Mouse (Mus musculus): ENCODE measurements at regions not wholly inside any gene's neighbourhood (a gene's known extent, or its start where the extent isn't known, plus 50 kb on each side); places are given as distances from the start of the nearest gene placed in this dataset.

DNA sequence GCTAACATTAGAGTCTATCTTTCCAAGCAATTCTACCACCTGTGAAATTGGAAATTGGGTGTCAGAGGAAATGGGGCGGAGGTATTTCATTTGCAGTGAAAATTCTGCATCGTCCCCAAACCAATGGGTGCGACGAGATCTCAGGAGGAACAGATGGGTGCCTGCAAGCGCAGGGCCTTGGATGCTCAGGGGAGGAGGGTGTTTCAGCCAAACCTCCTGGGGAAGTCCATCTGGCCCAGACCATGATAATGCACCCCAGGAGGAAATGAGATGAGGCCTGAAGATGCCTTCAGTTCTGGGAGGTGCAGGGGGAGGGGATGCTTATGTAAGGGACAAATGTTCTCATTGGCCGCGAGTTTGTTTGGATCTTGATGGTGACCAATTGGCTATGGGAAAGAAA lies 205.9 kb upstream of the Dynlrb2 start:
- DNase-seq (ENCODE audit: low spot score in 2 of 2) = no peak

DNA sequence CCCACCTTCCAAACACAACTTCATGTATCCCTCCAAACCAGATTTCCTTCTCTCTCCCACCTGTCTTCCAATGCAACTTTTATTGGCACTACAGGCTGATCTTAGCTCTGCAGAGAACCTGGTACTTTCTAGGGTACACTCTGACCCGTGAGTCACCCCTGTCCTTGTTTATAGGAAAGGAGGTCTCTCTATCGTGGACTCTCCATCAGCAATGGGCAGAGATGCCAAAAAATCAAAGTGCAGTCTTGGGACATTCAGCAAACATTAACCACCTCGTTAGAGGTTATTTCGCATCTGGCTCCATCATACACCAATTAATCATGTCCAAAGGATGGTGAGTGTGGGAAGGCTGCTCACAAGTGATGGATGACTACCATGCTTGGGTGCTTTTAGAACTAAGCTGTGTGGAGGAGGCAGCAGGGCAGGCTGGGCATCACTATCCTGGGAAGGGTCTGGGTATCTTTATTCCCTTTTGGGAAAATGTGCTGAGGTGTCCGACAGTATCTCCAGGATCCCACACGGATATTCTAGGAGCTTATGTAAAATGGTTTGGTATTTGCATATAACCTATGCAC lies 214.0 kb upstream of the Dynlrb2 start:
- DNase-seq (ENCODE audit: low spot score in 2 of 2) = no peak

DNA sequence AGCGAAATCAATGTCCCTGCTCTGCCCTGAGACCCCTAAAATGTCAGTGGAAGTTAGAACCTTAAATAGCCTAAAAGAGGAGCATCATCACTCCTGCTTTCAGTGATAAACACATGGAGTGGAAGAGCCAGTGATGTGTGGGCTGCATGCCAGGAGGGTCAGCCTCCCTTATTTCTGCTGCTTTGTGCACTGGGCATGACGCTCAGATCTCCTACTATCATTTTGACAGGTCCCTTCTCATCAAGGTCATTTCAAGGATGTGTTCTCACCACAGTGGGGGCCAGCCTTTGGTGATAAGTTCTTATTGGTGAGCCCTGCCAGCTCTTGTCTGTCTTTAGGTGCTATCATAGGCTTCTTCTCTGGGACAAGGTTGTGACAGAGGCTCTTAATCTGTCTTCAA lies 215.5 kb upstream of the Dynlrb2 start:
- DNase-seq (ENCODE audit: low spot score in 2 of 2) = no peak

DNA sequence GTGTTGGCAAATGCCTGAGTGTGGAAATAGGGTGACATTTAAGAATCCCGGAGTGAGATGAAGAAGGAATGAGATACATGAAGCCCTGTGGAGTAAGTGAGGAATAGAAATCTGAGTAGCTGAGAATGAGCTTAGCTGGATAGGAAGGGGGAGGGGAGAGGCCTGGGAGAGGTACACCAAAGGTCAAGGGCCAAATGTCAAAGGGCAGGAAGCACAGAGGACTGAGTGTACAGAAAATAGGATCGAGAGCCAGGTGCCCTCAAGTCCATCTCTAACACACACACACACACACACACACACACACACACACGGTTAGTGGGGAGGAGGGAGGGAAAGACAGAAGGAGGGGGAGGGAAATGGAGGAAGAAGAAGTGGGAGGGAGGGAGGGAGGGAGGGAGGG lies 220.8 kb upstream of the Dynlrb2 start:
- no peak for DNase-seq (ENCODE audit: low spot score in 2 of 2)

DNA sequence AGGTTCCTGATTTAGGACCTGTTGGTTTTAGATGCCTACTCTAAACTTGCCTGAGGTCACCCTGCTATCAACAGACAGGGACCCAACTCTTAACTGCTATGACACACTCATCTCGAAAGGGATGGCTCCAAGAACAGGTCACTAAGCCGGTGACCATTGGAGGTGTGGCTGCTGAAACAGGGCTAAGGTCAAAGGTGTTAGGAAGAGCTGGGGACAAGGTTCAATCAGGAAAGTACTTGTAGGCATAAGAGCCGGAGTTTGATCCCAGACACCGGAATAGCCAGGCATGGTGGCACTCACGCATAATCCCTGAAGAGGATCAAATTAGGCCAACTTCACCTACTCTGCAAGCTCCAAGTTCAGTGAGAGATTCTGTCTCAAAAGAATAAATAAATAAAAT lies 222.4 kb upstream of the Dynlrb2 start:
- no peak for DNase-seq (ENCODE audit: low spot score in 2 of 2)

DNA sequence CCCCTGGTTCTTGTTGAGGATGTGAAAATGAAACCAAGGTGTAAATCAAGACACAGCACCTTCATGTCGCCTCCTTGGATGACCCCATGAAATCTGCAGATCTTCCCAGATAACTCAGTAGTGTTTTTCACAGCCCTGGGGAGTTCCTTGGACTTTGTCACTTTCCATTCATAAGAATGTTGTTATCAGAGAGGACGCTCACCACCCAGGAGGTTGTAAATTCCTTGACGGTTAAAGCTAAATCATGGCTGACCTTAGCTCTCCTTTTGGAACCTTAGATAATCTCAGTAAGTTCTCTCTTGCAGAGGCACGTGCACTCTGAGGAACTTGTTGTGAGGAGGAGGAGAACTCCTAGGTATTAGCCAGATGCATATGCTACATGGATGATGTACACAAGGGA lies 229.8 kb upstream of the Dynlrb2 start:
- DNase-seq (ENCODE audit: low spot score in 2 of 2) = no peak

DNA sequence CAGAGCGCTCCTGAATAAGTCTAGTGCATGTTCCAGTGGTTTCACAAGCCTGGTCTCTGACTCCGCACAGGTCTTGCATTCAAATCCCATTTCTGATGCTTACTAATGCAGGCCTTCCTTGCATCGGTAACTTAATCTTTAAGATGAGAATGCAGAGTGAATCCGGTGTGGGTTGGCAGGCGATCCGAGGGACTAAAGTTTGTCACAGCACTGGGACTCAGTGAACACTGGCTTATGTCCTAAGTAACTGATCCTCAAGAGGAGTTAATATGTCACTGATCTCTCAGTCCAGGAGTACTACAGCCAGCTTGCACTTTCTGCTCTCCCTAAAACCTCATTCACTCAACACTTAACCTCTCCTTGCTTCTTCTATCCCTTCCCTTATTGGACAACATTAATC lies 233.5 kb upstream of the Dynlrb2 start:
- DNase-seq (ENCODE audit: low spot score in 2 of 2) = no peak

DNA sequence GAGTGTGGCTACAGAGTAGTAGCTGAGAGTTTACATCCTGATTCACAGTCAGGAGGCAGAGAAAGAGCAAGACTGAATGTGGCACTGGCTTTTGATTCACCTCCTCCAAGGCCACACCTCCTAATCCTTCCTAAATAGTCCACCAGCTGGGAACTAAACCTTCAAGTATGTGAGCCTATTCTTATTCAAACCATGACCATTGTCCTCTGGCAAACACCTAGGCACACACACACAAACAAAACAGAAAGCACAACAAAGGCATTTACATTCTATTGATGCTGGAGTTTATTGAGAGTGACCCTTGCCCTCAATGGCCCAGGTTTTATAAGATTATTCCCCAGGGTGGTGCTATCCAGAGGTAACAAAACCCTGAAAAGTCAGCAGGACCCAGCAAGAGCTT lies 235.4 kb upstream of the Dynlrb2 start:
- DNase-seq (ENCODE audit: low spot score in 2 of 2) = no peak

DNA sequence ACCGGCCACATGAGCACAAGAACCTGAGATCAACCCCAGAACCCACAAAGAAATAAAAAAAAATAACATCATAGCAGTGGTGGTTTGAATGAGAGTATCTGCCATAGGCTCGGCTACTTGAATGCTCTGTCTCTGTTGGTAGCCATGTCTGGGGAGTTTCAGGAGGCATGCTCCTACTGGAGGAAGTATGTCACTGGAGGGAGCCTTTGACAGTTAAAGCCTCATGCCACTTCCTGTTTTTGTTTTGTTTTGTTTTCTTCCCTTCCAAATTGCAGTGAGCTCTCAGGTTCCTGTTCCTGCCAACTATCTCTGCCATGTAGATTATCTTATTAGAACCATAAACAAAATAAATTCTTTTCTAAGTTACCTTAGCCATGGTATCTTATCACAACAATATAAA lies 236.1 kb upstream of the Dynlrb2 start:
- DNase-seq (ENCODE audit: low spot score in 2 of 2) = no peak

DNA sequence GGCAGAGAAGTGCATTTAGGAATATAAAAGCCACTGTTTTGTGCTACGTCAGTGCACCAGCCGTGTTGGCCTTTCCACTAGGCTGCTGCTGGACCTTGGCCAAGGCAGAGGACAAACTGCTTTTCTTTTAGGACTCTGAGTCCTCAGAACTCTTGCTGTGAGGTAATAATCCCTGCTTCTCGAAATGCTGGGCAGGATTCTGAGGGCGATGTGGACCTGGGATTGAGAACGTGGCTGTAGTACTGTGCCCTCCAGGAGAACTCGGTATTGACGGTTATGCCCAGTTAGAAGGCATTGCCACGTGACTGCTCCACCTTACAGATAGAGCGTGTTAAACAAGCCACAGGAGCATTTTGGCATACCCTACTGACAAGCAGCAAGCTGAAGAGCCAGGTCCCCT lies 236.6 kb upstream of the Dynlrb2 start:
- no peak for DNase-seq (ENCODE audit: low spot score in 2 of 2)

DNA sequence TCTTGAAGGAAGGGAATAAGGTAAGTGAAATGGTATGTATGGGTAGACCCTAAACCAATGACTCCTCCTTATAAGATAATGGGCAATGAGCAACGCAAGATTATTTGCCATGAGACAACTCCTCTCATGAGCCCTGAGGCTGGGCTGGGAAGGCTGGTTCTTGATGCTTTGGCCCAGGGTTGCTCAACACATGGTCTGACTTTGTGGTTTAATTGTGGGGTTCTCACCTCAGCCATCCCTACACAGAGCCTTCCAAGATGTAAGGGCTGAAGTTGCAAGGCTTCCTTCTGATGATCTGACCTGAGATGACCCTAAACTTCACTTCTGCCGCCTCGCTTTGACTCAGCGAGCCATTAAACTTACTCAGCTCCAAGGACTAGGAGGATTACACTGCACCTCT lies 237.8 kb upstream of the Dynlrb2 start:
- DNase-seq (ENCODE audit: low spot score in 2 of 2) = no peak

DNA sequence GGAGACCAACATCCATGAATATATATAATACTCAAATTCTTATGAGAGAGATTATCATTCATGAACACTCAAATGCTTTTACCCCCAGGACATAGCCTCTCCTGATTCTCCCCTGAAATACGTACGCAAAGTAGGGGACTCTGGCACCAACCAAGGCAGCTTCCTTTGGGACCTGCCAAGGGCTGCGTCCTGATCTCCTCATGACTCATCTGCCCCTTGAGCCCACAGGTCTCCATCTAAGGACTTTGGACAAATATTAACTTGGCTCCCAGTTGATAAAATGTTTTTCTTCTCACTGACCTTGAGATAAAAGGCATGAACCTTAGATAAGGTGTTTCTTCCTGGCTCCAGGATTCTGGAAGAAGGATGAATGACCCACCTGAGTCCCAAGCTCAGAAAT lies 239.2 kb upstream of the Dynlrb2 start:
- DNase-seq (ENCODE audit: low spot score in 2 of 2) = no peak

DNA sequence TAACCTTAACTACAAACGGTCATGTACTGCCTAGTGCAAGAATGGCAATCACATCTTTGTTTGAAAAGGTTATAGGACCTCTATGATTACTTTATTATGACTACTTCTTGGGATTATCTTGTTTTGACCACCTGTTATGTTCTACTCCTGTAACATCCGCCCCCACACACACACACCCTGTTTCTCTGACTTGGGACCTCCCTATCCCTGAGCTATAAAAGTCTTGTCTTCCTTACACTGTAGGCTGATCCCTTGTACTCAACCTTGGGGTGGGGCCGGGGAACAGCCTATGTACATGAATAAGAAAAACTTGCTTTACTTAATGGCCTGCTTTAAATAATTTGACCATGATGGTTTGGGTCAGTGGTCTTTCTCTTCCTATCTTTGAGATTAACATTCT lies 240.7 kb upstream of the Dynlrb2 start:
- no peak for DNase-seq (ENCODE audit: low spot score in 2 of 2)

DNA sequence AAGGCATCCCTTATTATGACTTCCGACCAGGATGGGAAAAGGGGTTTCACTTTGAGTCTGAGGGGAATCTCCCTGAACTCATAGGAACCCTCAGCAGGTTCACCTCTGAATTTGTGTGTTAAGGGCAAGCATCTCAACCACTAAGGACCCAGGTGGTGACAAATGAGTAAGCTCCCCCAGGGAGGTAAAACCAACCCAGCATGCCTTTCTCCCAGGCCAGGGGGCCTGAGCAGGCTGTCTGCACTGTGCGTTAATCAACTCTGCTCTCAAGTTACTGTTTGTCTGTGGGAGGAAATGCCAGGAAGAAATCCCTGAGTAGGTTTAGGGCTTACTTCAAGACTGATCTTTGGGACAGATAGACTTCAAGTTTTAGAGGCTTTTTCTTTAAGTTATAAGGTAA lies 243.5 kb upstream of the Dynlrb2 start:
- no peak for DNase-seq (ENCODE audit: low spot score in 2 of 2)

DNA sequence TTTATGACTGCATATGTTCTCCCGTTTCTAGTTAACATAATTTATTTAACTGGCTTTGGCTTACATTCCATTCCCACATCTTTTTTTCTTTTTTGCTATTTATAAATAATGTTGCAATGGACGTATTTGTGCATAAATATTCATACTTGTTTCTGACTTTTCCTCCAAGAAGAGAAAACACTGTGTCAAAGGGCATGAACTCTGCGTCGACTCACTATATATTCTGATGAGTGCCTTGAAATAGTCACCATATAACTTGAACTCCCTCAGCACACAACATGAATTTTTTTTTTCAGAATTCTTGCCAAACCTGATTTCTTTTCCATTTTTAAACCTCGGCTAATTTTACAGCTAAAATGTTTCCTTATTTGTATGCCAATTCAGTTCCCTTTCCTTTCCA lies 249.4 kb upstream of the Dynlrb2 start:
- no peak for DNase-seq (ENCODE audit: low spot score in 2 of 2)

DNA sequence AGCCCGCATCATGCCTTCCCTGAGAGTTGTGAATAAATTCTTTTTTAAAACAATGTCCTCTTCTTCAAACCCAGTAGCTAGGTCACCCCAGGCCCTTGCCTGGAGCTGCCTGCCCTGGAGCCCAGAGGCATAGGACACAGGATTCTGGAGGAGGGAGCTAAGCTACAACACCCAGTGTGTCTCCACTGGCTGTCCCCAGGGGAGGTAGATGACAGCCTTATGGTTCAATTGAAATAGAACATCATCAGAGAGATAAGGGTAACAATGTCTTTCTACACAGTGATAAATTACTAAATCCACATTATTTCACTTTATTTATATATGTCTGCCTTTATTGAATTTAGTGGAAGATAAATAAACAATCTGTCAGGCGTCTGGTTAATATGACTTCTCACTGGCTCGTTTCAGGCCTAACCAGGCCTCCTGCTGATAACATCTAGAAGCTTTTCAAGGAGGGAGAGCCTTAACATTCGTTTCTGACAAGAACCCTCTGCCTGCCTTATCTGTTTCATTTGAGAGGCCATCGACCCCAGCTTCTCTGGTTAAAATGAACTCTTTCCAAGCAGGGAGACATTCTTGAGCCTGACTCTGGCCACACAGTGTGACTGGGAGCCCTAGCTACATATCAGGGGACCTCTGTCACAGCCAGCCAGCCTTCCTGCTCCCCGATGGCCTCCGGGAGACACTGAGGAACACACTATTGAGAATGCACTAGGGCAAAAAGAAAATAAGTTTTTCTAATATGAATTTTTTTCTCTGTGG lies 252.1 kb upstream of the Dynlrb2 start:
- no peak for DNase-seq (ENCODE audit: low spot score in 2 of 2)

DNA sequence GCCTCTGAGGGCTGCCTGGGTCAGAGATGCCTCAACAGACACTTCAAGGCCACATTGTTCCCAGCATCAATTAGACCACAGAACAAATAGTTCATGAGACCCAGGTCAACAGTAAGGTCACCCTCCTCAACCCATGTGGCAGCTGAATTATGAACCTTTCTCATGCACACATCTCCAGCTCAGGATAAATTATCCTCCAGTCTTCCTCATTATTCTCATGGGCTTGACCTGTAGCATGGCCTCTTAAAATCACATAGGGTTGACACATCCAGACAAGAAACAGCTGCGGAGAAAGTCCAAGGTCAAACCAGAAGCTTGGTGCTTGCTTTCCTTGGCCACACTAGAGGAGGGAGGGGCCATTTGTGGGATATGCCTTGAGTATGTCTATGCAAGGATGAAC lies 256.4 kb upstream of the Dynlrb2 start:
- no peak for DNase-seq (ENCODE audit: low spot score in 2 of 2)

DNA sequence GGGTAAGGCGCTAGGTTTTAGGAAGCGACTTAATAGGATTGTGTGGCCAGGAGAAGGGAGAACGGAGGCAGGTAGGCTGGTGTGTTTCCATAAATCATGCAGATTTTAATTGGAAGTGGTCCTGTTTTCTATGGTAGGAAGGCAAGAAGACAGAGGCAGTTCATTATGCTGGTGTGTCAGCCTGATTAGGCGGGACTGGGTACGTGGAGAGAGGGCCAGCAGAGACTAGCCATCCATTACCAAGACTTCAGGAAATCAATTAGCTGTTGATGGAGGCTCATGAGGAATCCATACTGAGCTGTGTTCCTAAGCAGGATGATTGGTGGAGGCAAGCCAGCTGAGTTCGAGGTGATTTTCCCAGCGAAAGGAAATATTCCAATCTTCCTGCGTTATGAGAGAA lies 261.3 kb upstream of the Dynlrb2 start:
- no peak for DNase-seq (ENCODE audit: low spot score in 2 of 2)

DNA sequence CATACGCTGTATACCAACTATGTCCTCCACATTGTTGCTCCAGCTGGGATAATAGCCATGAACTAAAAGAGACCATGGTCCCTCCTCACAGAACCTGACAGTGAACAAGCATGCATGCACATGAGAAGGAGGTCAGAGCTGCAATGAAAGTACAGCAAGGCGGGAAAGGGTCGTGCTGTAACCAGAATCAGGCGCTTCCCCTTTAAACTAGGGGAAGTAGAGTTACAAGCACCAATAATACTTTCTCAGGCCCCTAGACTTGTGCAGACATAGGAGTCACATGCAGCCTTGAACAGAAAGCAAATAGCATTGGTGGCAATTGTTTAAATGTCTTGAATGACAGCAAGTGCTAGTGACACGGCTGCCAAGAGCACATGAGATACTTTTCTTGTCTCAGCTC lies 261.8 kb upstream of the Dynlrb2 start:
- no peak for DNase-seq (ENCODE audit: low spot score in 2 of 2)

DNA sequence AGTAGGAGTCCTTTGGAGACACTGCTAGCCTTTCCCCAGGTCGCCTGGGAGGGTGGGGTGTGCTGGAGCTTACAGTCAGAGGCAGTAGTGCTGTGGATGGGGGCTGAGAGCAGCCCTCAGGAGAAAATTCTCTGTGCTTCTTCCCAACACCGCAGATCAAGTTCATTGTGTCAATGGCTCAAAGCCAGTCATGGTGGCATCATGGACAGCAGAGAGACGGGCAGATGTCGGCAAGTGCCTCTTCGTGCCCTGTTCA lies 262.9 kb upstream of the Dynlrb2 start:
- DNase-seq (ENCODE audit: low spot score in 2 of 2) = no peak

DNA sequence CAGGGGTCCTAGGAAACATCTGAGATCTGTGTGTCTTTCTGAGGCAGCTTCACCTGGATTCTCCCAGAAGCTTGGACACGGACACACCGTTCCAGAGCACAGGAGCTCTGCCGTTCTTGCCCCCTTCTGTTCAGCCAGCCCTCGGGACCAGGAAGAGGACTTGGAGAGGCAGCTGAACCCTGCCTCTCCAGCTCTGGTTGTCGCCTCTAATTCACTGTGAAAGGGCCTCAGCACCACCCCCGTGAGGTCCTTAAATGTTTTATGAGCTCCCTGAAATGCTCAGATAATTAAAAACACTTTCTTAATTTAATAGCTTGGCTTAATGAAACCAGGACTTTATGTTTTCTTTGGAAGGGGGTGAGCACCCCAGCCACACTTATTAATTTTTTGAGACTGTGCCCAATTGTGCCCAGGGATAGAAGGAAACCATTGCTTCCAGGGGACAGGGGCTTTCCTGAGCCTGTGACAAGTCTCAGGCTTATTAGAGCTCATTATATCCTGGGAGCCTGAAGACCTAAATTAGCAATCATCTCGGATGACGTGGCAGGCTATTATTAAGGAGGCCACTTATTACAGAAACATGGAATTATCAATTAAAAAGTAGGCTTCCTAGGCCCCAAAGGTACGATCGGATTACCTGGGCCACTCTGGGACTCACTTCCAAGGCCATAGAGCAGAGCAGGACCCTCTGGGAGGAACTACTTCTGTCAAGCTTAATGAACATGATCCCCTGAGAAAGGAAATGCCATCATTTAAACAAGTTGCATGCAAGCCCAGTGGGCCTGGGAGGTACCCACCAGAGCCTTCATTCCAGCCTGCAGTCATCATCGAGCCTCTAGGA lies 263.4 kb upstream of the Dynlrb2 start:
- DNase-seq (ENCODE audit: low spot score in 2 of 2) = no peak

DNA sequence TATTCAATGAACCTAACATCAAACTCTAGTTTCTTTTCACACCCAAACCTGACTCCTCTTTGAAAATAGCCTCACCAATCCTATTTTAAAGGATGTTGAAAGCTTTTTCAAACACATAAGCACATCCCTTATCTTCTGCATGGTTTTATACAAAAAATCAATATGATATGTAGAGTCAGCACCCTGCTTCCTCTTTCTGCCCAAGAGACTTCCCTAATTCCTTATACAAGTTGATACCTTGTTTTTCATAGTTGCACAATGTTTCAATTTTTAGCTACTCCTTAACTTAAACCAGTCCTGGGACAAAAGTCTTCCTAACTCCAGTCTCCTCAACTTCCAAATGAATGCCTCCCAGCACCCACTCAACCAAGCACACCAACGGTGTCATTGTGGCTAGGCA lies 266.1 kb upstream of the Dynlrb2 start:
- no peak for DNase-seq (ENCODE audit: low spot score in 2 of 2)

DNA sequence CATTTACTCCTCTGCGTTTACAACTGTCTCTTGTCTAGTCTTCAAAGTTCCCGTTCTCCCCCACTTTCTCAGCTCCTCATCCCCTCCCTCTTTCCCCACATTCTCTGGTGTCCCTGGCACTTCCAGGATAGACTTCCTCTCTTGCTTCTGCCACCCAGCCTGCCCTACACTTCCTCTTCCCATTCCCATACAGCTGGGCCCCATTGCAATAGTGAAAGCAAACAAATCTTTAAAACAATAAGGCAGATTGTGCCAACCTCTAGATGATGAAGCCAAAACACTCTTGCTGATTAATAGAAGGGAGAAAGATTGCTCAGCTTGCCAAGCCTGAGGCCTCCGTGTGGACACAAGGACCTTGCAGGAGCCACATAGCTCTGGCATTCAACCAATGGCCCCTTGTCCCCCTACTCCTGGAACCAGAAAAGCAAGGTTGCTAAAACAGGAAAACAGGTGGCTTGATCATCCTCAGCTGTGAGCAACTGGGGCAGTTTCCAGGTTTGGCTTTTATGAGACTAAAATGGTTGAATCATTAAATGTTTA lies 267.1 kb upstream of the Dynlrb2 start:
- no peak for DNase-seq (ENCODE audit: low spot score in 2 of 2)

Measured in spleen, postnatal 10 days (tissue).